Mouse (Mus musculus) adrenal gland, adult 8-10 months (tissue): ENCODE data around the gene Rbm18. TPM values are rescaled to one million over a fixed set of nuclear protein-coding genes. Genes with fewer than 3 reads are reported as not detected.
A peak's percentile ranks its signal among the peaks of the same experiment; 100 is the strongest.
"Not testable (repeated sequence)": the region's sequence is repeated elsewhere in the genome, so short reads cannot be mapped to it uniquely, and the experiment has no call there.

ENCODE experiments used
- DNase-seq: peaks from one replicate; pipeline ENCODE4 v3.0.0; 2022
- total RNA-seq, 4 experiments: library from RNA; stranded (reverse); gene quantifications; 2 replicates each; pipeline ENCODE4 v1.2.4; 2022

Rbm18 gene
- 10 to 100 TPM; 26.7 to 32.6 (median 29.8) TPM for total RNA-seq

- peak; percentile 86 for DNase-seq
Measured at GRCm38 (mm10) chr2:36136300-36136941, at the start of gene Rbm18, which contains the start of gene Mrrf. Gene Rbm18, minus strand, starts transcription at chr2:36136773. Gene Mrrf, plus strand, starts transcription at chr2:36136389.

DNA sequence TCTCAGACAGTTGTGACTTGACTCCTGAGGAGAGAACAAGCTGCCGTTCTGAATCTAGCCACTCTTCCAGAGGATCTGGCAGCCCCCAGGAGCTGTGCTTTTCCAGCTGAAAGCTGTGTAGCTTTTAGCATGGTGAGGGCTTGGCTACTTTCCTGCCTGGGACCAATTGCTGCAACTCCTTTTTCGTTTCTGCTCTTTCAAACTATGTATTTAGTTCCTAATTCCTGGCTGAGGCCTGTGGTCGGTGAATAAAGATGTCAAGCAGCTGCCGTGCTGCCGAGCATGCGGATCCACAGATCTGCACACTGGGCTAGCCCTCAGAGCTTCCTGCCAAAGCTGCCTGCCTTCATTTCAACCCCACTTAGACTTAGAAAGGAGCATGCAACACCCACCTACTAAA lies 48.3 kb upstream of the Rbm18 start:
- DNase-seq, result no peak

- DNase-seq, result no peak
Measured at GRCm38 (mm10) chr2:36184192-36184591, 47.6 kb upstream of the Rbm18 start.

DNA sequence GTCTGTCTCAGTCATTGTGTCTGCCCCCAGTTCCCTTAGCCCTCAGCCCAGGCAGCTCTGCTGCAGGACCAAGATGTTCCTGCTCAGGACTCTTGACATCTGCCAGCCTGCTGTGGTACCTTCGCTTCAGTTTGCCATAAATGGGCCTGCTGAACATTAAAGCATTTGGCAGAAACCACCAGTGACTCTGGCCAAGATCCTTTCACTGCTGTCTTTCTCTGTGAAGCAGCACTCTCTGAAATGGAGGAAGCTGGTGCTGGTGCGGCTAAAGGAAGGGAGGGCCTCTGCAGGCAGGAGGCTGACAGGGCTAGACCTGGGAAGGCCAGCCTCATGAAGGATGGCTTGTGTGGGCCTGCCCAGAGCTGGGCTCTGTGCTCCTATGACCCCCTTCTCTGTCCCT lies 46.7 kb upstream of the Rbm18 start:
- no peak for DNase-seq

DNA sequence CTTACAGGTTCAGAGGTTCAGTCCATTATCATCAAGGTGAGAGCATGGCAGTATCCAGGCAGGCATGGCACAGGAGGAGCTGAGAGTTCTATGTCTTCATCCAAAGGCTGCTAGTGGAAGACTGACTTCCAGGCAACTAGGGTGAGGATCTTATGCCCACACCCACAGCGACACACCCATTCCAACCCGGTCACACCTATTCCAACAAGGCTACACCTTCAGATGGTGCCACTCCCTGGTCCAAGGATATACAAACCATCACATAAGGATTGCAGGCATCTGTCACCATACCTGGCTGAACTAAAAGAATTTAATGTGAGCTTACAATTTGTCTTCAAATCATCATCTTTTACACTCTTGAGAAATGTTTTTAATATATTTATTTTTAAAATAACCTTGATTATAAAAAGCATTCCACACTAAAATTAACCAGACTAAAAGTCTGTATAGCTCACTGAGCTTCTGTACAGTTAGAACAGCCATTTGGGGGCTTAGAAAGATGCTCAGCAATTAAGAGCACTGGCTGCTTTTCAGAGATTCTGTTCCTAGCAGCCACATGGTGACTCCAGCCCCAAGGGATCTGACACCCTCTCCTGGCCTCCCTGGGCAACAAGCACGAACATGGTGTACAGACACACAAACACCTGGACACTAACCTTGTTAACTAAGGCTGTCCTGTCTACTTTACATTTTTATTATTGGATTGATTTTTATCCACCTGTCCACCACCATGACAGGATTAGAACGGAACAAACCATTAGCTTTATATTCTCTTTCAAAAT lies 45.2 kb upstream of the Rbm18 start:
- not testable (repeated sequence) for DNase-seq

- no peak for DNase-seq
Measured at GRCm38 (mm10) chr2:36179487-36179886, 42.9 kb upstream of the Rbm18 start.

DNA sequence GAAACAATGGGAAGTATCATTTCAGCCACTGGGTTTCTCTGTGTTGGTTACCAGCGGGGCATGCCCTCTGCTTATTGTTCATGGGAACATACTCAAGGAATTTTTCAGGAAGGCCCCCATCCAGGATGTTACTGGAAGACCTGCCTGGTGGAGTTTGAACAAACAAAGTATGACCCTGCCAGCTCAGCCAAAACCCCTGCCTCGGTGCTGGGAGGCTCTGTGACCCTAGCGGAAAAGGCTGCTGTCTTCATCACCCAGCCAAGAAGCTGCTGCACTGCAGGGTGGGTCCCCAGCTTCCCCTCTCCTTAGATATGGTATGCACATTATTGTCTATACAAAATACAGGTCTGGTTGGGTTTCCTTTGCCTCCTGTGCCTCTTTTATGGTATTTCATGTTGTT lies 36.0 kb upstream of the Rbm18 start:
- DNase-seq, result no peak

- no peak for DNase-seq
Measured at GRCm38 (mm10) chr2:36172136-36172535, 35.6 kb upstream of the Rbm18 start.

DNA sequence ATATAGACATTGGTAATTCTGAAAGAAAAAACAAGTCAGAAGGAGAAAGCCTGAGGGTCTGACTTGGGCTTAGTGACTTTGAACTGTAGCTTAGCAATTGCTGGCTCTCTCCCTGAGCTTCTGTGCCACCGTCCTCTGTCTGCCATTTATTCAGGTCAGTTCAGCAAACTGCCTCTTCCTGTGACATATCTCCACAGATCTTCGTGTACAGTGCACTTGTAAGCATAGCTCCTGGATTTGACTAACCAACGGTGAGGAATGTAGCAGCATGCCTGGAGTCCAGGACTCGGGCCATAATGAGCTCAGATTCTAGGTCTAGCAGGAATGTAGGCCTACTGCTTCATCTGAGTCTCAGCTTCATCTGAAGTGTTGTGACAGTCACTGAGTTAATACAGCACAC lies 32.6 kb upstream of the Rbm18 start:
- no peak for DNase-seq

DNA sequence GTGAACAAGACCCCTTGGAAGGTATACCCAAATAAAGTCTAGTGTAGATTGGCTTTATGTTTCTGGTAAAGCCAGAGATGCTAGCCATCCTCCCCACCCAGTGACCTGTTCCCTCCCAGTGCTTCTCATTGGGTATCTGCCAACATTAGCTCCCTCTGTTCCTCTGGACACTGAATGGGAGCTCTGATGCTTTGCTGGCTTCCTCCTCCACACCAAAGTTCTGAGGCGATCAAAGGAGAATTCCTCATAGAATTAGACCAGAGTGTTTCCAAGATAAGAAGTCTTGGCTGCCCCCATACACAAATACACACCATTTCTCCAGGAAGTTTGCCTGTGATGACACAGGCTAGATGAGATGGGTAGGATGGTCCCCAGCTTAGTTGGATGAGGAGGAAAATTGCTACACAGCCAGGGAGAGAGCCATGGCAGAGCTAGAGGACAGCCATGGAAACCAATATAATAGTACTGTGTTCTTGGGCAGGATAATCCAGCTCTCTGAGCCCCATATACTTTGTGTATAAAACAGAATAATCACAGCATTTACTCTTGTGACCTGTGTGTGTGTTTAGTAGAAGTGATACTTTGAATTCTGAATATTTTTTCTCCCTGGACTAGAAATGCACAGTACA lies 31.5 kb upstream of the Rbm18 start:
- DNase-seq, result no peak

DNA sequence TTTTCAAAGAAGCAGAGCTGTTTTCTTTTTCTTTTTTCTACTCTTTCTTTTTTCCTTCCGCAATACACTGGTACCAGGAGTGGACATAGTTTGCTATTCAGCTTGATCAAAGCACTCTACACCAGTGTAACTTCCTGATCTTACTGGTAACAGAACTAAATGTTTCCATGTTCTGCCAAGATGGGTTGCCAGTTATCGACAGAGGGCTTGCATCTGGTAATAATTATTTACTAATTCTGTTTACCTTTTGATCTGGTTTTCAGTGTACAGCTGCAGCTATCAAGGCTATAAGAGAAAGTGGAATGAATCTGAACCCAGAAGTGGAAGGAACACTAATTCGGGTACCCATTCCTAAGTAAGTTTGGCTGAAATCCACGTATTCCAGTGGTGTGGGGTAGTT lies 22.8 kb upstream of the Rbm18 start:
- DNase-seq, result no peak

DNA sequence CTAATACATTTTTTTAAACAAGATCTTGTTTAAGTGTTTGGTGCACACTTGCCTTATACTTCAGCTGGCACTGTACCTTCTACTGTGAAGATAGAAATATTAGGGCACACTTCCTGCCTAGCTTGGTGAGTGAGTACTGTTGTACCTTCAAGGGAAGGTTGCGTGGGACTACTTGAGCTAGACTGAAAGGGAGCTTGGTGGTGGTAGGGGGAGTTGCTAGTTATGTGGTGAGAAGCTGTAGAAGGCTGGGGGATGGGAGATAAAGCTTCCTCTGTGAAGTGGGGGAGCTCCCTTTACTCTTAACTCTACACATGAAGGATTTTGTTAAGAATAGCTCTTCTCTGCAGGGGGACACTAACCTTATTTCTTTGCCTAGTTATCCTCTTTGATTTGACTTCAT lies 20.9 kb upstream of the Rbm18 start:
- no peak for DNase-seq

- not testable (repeated sequence) for DNase-seq
Measured at GRCm38 (mm10) chr2:36152401-36152800, 15.8 kb upstream of the Rbm18 start.

GRCm38 (mm10) chr2:36148876-36149365 lies 12.3 kb upstream of the Rbm18 start:
- no peak for DNase-seq

DNA sequence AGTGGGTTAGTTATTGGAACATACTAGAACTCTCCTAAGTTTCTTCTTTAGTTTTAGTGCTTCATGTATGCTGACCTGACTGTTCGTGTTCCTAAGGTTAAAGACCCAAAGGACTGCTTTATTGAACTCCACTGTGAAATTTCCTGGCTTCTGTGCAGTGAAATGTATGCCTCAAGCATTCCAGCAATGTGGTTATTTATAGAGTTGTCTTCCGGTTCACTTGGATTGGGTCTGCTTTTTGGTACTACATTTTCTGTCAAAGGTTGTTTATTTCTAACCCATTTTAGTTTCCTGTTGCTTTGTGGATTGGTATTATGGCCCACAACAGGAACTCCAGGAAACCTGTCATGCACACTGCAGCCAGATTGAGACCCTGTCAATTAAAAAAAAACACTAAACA lies 2.5 kb upstream of the Rbm18 start:
- DNase-seq, result no peak

GRCm38 (mm10) chr2:36135887-36136286 lies 686 bp downstream of the Rbm18 start:
- DNase-seq, result no peak

DNA sequence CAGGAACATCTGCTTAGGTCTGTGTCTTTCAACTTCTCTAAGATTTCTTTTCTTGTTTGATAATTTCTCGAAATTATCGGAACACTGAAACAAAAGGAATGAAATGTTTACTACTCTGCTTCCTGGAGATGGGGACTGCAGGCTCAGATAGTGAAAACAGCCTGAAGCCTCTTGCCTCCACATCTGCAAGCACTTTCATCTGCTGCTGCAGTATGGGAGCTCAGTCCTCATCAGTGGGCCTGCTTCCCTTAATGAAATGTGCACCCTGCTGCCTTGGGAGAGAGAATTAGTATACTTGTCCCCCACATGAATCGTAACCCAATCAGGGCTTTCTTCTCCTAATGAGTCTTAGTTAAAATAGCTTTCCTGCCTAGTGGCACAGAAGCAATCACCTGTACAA lies 7.5 kb downstream of the Rbm18 start:
- DNase-seq, result no peak

GRCm38 (mm10) chr2:36127973-36128372 lies 8.6 kb downstream of the Rbm18 start:
- no peak for DNase-seq

- no peak for DNase-seq
Measured at GRCm38 (mm10) chr2:36126795-36127429, 9.7 kb downstream of the Rbm18 start.

DNA sequence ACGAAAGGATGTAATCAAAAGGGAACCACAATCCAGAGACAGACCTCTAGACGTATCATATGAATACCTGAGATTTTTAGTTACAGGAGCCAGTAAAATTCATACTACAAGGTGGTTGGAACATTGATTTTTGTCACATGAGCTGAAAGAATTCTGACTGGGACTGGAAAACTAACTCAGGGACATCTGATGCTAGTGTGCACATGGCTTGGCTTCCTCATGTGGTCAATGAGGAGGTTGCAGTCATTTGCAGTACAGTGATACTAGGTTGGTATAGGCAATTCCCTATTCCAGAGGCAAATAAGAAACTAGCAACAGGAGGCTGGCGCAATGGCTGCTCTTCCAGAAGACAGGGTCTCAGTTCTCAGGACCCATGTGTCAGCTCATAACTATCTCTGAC lies 23.9 kb downstream of the Rbm18 start:
- no peak for DNase-seq

DNA sequence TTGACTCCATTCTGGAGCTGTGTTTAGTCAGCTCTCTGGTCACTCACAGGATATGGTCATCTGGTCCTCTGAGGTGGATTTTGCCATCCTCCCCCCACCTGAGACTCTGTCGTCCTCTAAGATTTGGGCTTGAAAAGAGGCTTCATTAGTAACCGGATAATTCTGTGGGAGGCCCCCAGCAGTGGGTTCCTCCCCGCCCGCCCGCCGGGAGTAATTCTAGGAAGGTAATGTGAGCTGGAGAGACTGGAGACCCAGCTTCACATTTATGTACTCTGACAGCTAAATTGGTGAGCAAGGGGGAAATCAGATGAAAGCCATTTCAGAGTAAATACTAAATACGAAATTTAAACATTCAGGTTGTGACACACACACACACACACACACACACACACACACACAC lies 28.0 kb downstream of the Rbm18 start:
- DNase-seq, result no peak

- no peak for DNase-seq
Measured at GRCm38 (mm10) chr2:36104956-36105741, 31.4 kb downstream of the Rbm18 start, which contains the start of gene Lhx6. Gene Lhx6, minus strand, starts transcription at chr2:36105408.
